Mouse (Mus musculus): ENCODE data around the gene Gm42669.

- TF ChIP-seq CTCF (IDR thresholded peaks at IDR 0.05; ENCODE audit: borderline replicate concordance, insufficient read depth, low read depth, low read length) (no peak), POLR2A (IDR thresholded peaks at IDR 0.05; ENCODE audit: borderline replicate concordance, insufficient read depth, low read length) (no peak)
Observed at GRCm38 (mm10) chr5:107494759-107495158, 12.7 kb upstream of the Gm42669 start.

Data from cerebellum, adult 2 months (tissue).